Mouse (Mus musculus): ENCODE data around the gene Msh3.
A peak's percentile ranks its signal among the peaks of the same experiment; 100 is the strongest.

The Msh3 gene

GRCm38 (mm10) chr13:92328000-92328399 is 26.8 kb downstream of the Msh3 start:
- no peak for DNase-seq

DNA sequence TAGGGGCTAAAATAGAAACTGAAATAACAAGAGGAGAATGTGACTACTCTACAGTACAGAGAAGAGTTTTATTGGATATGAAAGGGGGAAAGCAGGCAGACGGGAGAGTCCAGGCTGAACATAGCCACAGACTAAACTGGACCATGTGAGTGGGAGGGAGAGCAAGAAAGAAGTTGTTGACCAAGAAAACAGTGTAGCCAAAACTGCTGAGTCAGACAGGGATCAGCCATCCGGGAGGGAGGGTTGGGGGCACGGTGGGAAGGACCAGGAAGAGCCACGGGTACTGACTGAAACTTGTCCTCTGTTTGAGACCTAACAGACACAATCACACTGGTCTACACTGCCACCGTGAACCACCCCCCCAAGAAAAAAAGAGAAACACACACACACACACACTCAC is 28.8 kb downstream of the Msh3 start:
- no peak for DNase-seq

GRCm38 (mm10) chr13:92320770-92321169 is 34.0 kb downstream of the Msh3 start:
- DNase-seq = no peak

DNA sequence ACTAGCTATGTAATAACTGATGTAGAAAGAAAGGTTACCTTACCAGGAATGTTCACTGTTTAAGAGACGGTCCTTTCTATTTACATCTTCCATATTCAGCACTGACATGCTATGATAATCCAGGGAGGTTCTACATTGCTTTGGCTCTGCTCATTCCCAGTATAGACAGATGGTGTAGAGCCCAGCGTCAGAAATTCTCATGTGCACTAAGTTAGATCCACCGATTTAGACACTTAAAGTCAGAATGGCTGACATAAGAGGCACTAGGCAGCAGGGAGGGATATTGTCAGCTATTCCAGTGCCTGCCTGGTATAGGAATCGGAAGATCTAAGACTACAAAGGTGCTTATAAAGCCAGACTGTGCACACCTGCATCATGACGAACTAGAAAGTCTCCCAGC is 40.2 kb downstream of the Msh3 start:
- DNase-seq = no peak

GRCm38 (mm10) chr13:92305680-92306079 is 49.1 kb downstream of the Msh3 start, which contains the start of gene Gm20379:
TSS of gene Gm20379 (plus strand) at chr13:92305980.
- no peak for DNase-seq

DNA sequence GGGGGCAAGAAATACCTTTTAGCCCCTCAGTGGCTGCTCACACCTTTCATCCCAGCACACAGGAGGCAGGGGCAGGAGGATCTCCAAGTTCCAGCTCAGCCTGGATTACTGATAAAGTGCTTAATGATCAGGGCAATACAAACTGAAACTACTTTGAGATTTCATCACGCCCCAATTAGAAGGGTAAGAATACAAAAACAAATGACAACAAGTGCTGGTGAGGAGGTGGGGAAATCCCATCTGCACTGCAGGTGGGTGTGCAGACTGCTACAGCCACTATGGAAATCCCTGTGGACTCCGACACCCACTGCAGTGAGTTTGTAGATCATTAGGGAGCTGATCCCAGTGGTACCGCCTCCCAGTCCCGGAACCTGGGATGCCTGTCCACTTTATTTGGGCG is 50.5 kb downstream of the Msh3 start:
- DNase-seq = no peak

DNA sequence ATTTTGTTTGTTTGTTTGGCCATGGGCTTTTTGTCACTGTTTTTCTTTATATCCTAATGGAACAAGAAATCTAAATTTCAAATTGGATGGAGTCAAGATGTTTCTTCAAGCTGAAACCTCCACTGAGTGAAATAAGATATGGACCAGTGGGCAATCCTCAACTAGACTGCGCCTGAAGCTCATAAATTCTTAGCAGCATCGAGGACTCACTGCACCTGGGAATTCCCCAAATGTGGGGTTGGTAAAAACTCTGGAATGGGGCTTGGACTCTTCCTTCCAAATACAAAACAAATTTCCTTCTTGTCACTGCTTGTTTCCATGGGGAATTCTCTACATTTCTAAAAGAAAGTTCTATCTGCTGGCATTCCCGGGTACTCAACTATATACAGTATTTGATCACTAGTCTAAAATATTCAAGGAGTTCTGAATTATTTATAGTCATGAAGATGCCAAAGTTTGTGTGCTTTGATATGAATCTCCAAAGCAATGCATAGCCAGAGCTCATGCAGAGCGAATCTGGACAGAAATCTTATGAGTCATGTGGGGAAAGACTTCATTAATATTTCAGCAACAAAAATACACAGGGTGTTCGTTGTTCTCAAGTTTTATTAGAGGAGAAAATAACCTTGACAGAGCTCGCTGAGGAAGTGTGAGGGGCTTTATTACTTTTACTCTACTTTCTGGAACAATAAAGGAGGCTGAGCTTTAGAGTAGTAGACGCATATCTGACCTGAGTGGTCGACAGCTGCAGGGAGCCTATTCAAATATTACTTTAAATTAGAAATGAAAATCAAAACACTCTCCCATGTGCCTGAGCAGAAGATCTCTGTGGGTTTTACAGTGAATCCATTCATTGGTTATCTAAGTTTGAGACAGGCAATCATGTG is 51.5 kb downstream of the Msh3 start:
- no peak for DNase-seq

- DNase-seq = no peak
Measured at GRCm38 (mm10) chr13:92302466-92302865, 52.3 kb downstream of the Msh3 start.

DNA sequence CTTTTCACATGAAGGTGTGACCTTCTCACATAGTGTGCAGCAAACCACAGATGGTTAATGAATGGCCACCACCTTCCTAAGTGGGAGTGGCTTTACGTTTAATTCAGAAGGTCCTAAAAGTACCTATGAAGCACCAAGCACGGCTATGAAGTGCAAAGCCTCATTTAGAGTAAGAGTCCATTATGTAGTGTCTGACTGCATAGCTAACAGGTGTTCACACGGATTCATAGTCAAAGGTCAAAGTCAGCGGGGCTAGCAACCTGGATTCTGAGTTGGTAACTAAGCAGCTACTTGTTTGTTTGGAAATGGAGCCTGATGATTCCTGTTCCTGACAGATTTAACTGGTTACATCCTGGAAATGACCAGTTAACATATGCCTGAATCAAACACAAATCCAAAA is 53.0 kb downstream of the Msh3 start:
- DNase-seq = no peak

- DNase-seq = no peak
Measured at GRCm38 (mm10) chr13:92299522-92299921, 55.3 kb downstream of the Msh3 start.

- DNase-seq = no peak
Measured at GRCm38 (mm10) chr13:92297021-92297420, 57.8 kb downstream of the Msh3 start.

DNA sequence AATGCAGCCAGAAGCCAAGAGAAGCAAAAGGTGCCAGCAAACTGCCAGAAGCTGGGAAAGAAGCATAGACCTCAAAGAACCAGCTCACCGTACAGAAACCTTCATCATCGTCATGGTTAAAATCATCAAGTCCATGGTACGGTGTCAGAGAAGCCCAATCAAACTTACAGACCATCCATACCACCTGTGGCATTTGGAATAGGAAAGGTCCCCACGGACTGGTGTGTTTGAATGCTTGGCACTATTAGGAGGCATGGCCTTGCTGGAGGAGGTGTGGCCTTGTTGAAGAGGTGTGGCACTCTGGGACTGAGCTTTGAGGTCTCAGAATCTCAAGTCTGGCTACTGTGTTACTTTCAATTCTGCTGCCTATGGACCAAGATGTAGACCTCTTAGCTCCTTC is 58.3 kb downstream of the Msh3 start:
- DNase-seq = no peak

- DNase-seq = no peak
Measured at GRCm38 (mm10) chr13:92293883-92294282, 60.9 kb downstream of the Msh3 start.

DNA sequence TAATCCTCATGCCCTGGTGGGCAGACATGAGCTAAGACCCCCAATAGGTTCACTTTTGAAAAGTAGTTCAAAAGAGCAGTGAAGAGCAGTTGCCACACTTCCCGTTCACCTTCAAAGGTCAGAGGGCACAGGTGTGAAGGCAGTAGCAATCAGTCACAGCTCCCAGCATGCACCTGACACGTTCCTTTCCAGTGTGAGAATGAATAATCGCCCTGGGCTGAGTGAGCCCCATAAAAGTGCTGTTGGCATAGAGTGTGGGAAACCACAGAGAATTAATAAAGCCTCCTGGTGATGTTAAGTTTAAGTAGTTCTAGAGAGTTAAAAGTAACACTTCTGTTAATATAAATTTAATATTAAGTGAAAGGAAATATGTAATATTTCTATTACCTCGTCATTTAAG is 63.2 kb downstream of the Msh3 start:
- DNase-seq = no peak

DNA sequence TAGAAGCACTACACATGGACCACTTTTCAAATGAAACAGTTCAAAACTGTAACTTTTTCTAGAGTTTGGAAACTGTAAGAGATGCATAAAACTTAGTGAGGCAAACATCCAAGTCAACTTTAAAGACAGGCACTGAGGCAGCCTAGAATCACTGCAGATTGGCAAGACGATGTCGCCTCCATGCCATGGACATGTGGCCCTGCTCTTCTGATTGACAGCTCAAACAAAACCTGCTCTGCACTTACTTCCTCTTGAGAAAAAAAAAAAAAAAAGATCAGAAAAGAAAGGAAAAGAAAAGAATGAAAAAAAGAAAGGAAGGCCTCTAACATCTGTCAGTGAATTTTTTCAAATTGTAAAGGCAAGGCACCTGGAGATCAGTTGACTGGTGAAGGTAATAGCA is 77.8 kb downstream of the Msh3 start:
- DNase-seq = no peak

- no peak for DNase-seq
Measured at GRCm38 (mm10) chr13:92275292-92275691, 79.5 kb downstream of the Msh3 start.

DNA sequence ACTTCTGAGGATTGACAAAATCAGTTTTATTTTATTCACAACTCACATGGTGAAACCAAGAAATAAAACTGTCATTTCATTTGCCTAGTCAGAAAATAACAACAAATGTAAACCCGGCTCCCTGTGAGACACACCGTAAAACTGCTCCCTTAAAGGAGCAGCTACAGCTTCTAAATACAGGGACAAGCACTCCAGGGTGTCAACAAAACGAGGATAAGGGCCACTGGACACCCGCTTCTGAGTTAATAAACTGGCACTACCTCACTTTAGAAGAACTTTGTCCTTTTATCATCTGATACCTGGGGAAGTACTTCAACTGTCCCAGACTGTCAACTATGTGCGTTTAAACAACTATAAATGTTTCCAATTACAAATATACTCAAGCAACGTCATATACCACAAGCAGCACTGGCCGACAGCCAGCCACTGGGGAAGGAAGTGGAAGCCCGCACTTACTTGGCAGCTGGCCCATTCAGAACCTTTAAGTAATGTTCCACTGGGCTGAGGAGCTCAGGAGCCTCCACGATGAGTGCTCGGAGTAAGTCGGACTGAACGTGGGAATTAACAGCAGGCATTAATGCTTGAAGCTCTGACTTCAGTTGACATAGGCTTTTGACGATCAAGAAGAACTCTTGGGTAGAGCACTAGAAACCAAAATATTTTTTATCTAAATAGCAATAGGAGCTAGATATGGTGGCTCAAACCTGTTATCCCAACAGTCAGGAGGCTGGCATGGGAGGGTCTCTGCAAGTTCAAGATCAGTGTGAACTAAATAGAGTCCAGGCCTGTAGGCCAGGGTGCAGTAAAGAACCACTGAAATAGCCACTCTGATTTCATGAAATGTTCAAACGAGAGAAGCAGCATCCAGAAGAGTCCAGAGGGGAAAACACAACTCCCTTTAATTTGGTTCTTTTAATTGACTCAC is 80.3 kb downstream of the Msh3 start:
- peak; percentile 60 for DNase-seq

GRCm38 (mm10) chr13:92267076-92267475 is 87.7 kb downstream of the Msh3 start:
- DNase-seq = no peak

GRCm38 (mm10) chr13:92263566-92263965 is 91.2 kb downstream of the Msh3 start:
- DNase-seq = no peak

DNA sequence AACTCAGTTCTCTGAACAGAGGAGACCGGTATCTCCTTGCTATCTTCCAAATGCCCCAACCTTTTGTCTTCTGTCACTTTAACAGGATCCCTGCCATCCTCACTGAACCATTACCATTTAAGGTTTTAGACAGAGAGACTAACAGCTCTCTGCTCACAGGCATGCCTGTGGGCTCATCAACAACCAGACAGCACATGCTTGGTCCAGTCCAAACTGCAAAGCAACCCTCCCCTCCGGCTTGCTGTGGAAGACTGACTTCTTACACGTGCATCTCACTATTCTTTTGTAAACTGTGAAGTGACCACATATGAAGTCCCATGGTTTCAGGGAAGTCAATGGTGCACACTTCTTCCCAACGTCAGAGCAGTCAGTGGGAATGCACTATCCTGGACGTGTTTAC is 93.5 kb downstream of the Msh3 start:
- no peak for DNase-seq

GRCm38 (mm10) chr13:92255480-92255879 is 99.3 kb downstream of the Msh3 start:
- no peak for DNase-seq

DNA sequence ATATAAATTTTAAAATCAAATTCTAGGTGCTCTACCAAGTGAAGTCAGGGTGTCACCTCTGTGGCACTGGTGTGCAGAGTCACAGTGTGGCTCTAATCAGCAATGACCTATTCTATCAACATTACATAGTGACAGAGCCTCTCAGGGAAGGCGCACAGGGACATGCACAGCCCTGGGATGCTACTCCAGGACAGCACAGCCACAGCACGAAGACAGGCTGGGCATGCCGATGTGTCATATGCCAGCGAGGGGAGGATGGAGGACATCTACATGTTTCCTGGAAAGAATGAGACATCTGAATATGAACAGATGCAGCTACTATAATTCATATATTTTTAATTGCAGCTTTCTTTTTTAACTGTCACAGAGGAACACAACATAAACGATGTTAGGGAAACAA is 101.0 kb downstream of the Msh3 start:
- no peak for DNase-seq

GRCm38 (mm10) chr13:92252331-92252730 is 102.5 kb downstream of the Msh3 start:
- no peak for DNase-seq

DNA sequence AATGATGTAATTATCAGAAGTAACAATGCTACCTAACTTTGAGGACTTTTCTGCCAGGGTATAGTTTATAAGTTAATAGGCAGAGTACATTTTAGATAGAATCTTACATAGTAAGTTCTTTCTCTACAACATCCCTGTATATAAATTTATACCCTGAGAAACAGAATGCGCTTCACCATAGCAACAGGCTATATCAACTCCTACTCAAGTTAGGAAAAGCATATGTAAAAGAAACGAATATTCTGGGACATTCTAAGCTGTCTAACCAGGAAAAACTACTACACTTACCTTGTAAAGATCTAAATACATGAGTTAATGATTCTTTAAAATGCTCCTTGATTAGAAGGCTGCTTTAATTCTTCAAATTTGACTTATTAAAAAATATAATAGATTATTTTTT is 107.2 kb downstream of the Msh3 start:
- DNase-seq = no peak

All from right cerebral cortex, postnatal 25 days (tissue).